Mouse (Mus musculus): ENCODE measurements around the gene Imp3.

The Imp3 gene

GRCm38 (mm10) chr9:56975199-56975598 is 37.9 kb downstream of the Imp3 start:
- no peak for DNase-seq

- no peak for DNase-seq
Measured at GRCm38 (mm10) chr9:56980186-56980585, 42.9 kb downstream of the Imp3 start.

- DNase-seq = no peak
Measured at GRCm38 (mm10) chr9:56981502-56981901, 44.2 kb downstream of the Imp3 start.
